Mouse (Mus musculus) regulatory T cell (primary cell): Measurements from ENCODE around the gene 4921504E06Rik.

Experiments
- in situ Hi-C: fragments of 300-600 bp; cut with MboI, MseI; formaldehyde crosslinking; loops from one replicate; pipeline ENCODE4 v1.15.1; 2025; ENCODE audit warnings: high pct_unique_total_duplicates

Gene 4921504E06Rik

GRCm38 (mm10) chr2:19419686-19420345 lies 133.9 kb downstream of the 4921504E06Rik start:
- in situ Hi-C loops = loop anchor here (5.0 kb wide), 1 partner anchor 497 kb away; no protein-coding TSS in a partner anchor

GRCm38 (mm10) chr2:19416066-19416465 lies 137.6 kb downstream of the 4921504E06Rik start:
- in situ Hi-C loops = no loop called here

DNA sequence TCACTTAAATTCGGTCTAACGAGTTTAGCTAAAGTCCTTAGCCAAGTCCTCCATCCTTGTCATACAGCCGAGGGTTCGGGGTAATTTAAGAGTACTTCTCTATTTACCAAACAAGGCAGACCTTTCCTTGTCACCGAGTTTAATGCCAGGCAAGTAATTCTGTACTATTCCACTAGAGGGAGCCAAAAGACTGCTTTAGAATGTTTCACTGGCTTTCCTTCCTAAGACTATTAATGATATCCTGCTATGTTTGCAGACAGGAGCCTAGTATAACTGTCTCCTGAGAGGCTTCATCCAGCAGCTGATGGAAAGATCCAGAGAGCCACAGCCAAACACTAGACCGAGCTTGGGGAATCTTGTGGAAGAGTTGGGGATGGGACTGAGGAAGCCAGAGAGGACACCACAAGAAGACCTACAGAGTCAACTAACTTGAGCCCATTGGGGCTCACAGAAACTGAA lies 138.6 kb downstream of the 4921504E06Rik start:
- in situ Hi-C loops = no loop called here

GRCm38 (mm10) chr2:19414222-19414965 lies 139.3 kb downstream of the 4921504E06Rik start:
- in situ Hi-C loops = no loop called here
